Mouse (Mus musculus) embryonic facial prominence, embryonic 15.5 days (tissue): ENCODE measurements around the gene Soat1. TPM values are rescaled to one million over a fixed set of nuclear protein-coding genes. Genes with fewer than 3 reads are reported as not detected.
"Not testable (repeated sequence)": the region's sequence is repeated elsewhere in the genome, so short reads cannot be mapped to it uniquely, and the experiment has no call there.

Experiments used
- ATAC-seq: fragments of 200-750 bp; cut with Nextera tagmentation; 2 replicates; pipeline ENCODE4 v1.8.0; 2017; ENCODE audit warnings: low read depth, moderate TSS enrichment; ENCODE audit not compliant: insufficient number of reproducible peaks, low FRiP score, low TSS enrichment
- H3K27ac ChIP-seq: fragments of 300-500 bp; sonication (generic); replicated peaks from 2 replicates; pipeline ENCODE4 v1.5.1; 2015; ENCODE audit warnings: mild to moderate bottlenecking, inconsistent platforms
- H3K27me3 ChIP-seq: fragments of 300-500 bp; sonication (generic); 2 replicates; pipeline ENCODE4 v1.6.1; 2015; ENCODE audit warnings: inconsistent platforms
- H3K36me3 ChIP-seq: fragments of 300-500 bp; sonication (generic); 2 replicates; pipeline ENCODE4 v1.6.1; 2015; ENCODE audit warnings: mild to moderate bottlenecking, inconsistent platforms
- H3K4me1 ChIP-seq: fragments of 300-500 bp; sonication (generic); 2 replicates; pipeline ENCODE4 v1.6.1; 2015; ENCODE audit warnings: inconsistent platforms
- H3K4me2 ChIP-seq: fragments of 300-500 bp; sonication (generic); replicated peaks from 2 replicates; pipeline ENCODE4 v1.6.1; 2015; ENCODE audit warnings: mild to moderate bottlenecking, inconsistent platforms
- H3K4me3 ChIP-seq: fragments of 300-500 bp; sonication (generic); replicated peaks from 2 replicates; pipeline ENCODE4 v1.5.1; 2015; ENCODE audit warnings: mild to moderate bottlenecking, inconsistent platforms
- H3K9ac ChIP-seq: fragments of 300-500 bp; sonication (generic); 2 replicates; pipeline ENCODE4 v1.6.1; 2015; ENCODE audit warnings: inconsistent platforms
- H3K9me3 ChIP-seq: fragments of 300-500 bp; sonication (generic); replicated peaks from 2 replicates; pipeline ENCODE4 v1.6.1; 2016; ENCODE audit warnings: inconsistent platforms
- WGBS: fragments of 180-500 bp; shearing (Covaris S2); methylation state at CpG from one replicate; pipeline ENCODE4 v1.1.7; 2015; 5-methylcytosine and 5-hydroxymethylcytosine counted together
- polyA plus RNA-seq: library from polyadenylated mRNA; unstranded; fragments of >200 nt; fragmentation: Nextera tagmentation; extraction: Ambion mirVana; gene quantifications from 2 replicates; pipeline ENCODE4 v1.2.1, GENCODE M21; 2015

Soat1 gene
- polyA plus RNA-seq, 1 experiment from 2014 or later: 23.1 TPM

- Histone ChIP-seq H3K27me3 (no peaks in the 10 kb centered on the region), H3K9me3 (no peaks in the 10 kb centered on the region), H3K36me3 (no peaks in the 10 kb centered on the region), H3K4me3 (no peak overlapping the region), H3K9ac (no peak overlapping the region), H3K4me2 (no peak overlapping the region), H3K4me1 (no peaks in the 10 kb centered on the region; the same call in 1 of the 2 replicates), H3K27ac (no peak overlapping the region)
- 70% methylated on average over 6 of the region's 6 CpGs for WGBS
- no peak for ATAC-seq
Observed at GRCm38 (mm10) chr1:156422856-156423255, 51.3 kb downstream of the Soat1 start.

- H3K9me3 ChIP-seq: no peaks in the 10 kb centered on the region
- under 1% methylated on average over 44 of the region's 44 CpGs for WGBS
- H3K4me2 ChIP-seq: peak within 1 kb of the TSS; percentile 61
- no peaks in the 10 kb centered on the region; the same call in 1 of the 2 replicates for H3K4me1 ChIP-seq
- ATAC-seq: peak; percentile 94
- H3K36me3 ChIP-seq: no peaks in the 10 kb centered on the region
- H3K4me3 ChIP-seq: peak within 1 kb of the TSS; percentile 65
- no peaks in the 10 kb centered on the region for H3K27me3 ChIP-seq
- peak within 1 kb of the TSS; percentile 39; the same call in 1 of the 2 replicates for H3K9ac ChIP-seq
- peak within 1 kb of the TSS; percentile 77 for H3K27ac ChIP-seq
Observed at GRCm38 (mm10) chr1:156420671-156421297, 53.3 kb downstream of the Soat1 start, which contains the start of gene Axdnd1. TSS of gene Axdnd1 (minus strand) at chr1:156421159.

- no peak for ATAC-seq
- 56% methylated on average over 4 of the region's 4 CpGs for WGBS
- no peak overlapping the region for H3K27ac ChIP-seq
- no peaks in the 10 kb centered on the region for H3K36me3 ChIP-seq
- H3K4me2 ChIP-seq: no peak overlapping the region
- no peak overlapping the region for H3K4me3 ChIP-seq
- no peaks in the 10 kb centered on the region for H3K27me3 ChIP-seq
- no peaks in the 10 kb centered on the region for H3K9me3 ChIP-seq
- no peaks in the 10 kb centered on the region; the same call in 1 of the 2 replicates for H3K4me1 ChIP-seq
- no peak overlapping the region for H3K9ac ChIP-seq
Observed at GRCm38 (mm10) chr1:156418170-156418569, 56.0 kb downstream of the Soat1 start.

- Histone ChIP-seq H3K36me3 (no peaks in the 10 kb centered on the region), H3K4me2 (no peak overlapping the region), H3K27ac (no peak overlapping the region), H3K27me3 (no peaks in the 10 kb centered on the region), H3K9me3 (no peaks in the 10 kb centered on the region), H3K9ac (no peak overlapping the region), H3K4me1 (no peaks in the 10 kb centered on the region), H3K4me3 (no peak overlapping the region)
- WGBS: 69% methylated on average over 4 of the region's 4 CpGs
- no peak for ATAC-seq
Observed at GRCm38 (mm10) chr1:156408521-156408920, 65.6 kb downstream of the Soat1 start.

GRCm38 (mm10) chr1:156408004-156408403 is 66.1 kb downstream of the Soat1 start:
- H3K27ac ChIP-seq: no peak overlapping the region
- 48% methylated on average over 3 of the region's 3 CpGs for WGBS
- no peaks in the 10 kb centered on the region for H3K9me3 ChIP-seq
- H3K36me3 ChIP-seq: no peaks in the 10 kb centered on the region
- no peaks in the 10 kb centered on the region for H3K4me1 ChIP-seq
- no peak overlapping the region for H3K9ac ChIP-seq
- ATAC-seq: no peak
- no peak overlapping the region for H3K4me2 ChIP-seq
- no peak overlapping the region for H3K4me3 ChIP-seq
- no peaks in the 10 kb centered on the region for H3K27me3 ChIP-seq

GRCm38 (mm10) chr1:156403251-156403650 is 70.9 kb downstream of the Soat1 start:
- 44% methylated on average over 10 of the region's 10 CpGs for WGBS
- H3K4me3 ChIP-seq: no peak overlapping the region
- H3K27me3 ChIP-seq: no peaks in the 10 kb centered on the region
- ATAC-seq: no peak
- H3K4me2 ChIP-seq: no peak overlapping the region
- no peaks in the 10 kb centered on the region for H3K4me1 ChIP-seq
- no peaks in the 10 kb centered on the region for H3K36me3 ChIP-seq
- H3K9me3 ChIP-seq: no peaks in the 10 kb centered on the region
- no peak overlapping the region for H3K27ac ChIP-seq
- H3K9ac ChIP-seq: no peak overlapping the region

- WGBS: 24% methylated on average over 2 of the region's 2 CpGs
- Histone ChIP-seq H3K4me1 (no peaks in the 10 kb centered on the region), H3K4me2 (no peak overlapping the region), H3K9me3 (no peaks in the 10 kb centered on the region), H3K36me3 (no peaks in the 10 kb centered on the region), H3K4me3 (no peak overlapping the region), H3K9ac (no peak overlapping the region), H3K27me3 (no peaks in the 10 kb centered on the region), H3K27ac (no peak overlapping the region)
- ATAC-seq: no peak
Observed at GRCm38 (mm10) chr1:156402491-156402890, 71.6 kb downstream of the Soat1 start.

GRCm38 (mm10) chr1:156400159-156400558 is 74.0 kb downstream of the Soat1 start:
- not testable (repeated sequence) for H3K9me3 ChIP-seq, ATAC-seq, H3K27me3 ChIP-seq, H3K27ac ChIP-seq, H3K4me1 ChIP-seq, H3K9ac ChIP-seq, H3K4me2 ChIP-seq, H3K4me3 ChIP-seq, H3K36me3 ChIP-seq
- WGBS: 85% methylated on average over 3 of the region's 3 CpGs

GRCm38 (mm10) chr1:156393148-156393547 is 81.0 kb downstream of the Soat1 start:
- H3K4me3 ChIP-seq: no peak overlapping the region
- whole genome bisulfite sequencing: 79% methylated on average over 4 of the region's 4 CpGs
- H3K27me3 ChIP-seq: no peaks in the 10 kb centered on the region
- H3K27ac ChIP-seq: no peak overlapping the region
- H3K36me3 ChIP-seq: no peaks in the 10 kb centered on the region
- no peak overlapping the region for H3K4me2 ChIP-seq
- no peaks in the 10 kb centered on the region for H3K9me3 ChIP-seq
- no peaks in the 10 kb centered on the region for H3K4me1 ChIP-seq
- ATAC-seq: no peak
- no peak overlapping the region for H3K9ac ChIP-seq

- 69% methylated on average over 3 of the region's 3 CpGs for WGBS
- no peaks in the 10 kb centered on the region for H3K9me3 ChIP-seq
- H3K36me3 ChIP-seq: no peaks in the 10 kb centered on the region
- no peak overlapping the region for H3K4me2 ChIP-seq
- no peaks in the 10 kb centered on the region for H3K4me1 ChIP-seq
- no peak for ATAC-seq
- no peak overlapping the region for H3K9ac ChIP-seq
- H3K27ac ChIP-seq: no peak overlapping the region
- no peak overlapping the region for H3K4me3 ChIP-seq
- no peaks in the 10 kb centered on the region for H3K27me3 ChIP-seq
Observed at GRCm38 (mm10) chr1:156386880-156387279, 87.3 kb downstream of the Soat1 start.

GRCm38 (mm10) chr1:156386232-156386631 is 87.9 kb downstream of the Soat1 start:
- H3K4me1 ChIP-seq: no peaks in the 10 kb centered on the region
- no peak overlapping the region for H3K27ac ChIP-seq
- no peak for ATAC-seq
- H3K4me2 ChIP-seq: no peak overlapping the region
- H3K9me3 ChIP-seq: no peaks in the 10 kb centered on the region
- 89% methylated on average over 4 of the region's 4 CpGs for WGBS
- H3K36me3 ChIP-seq: no peaks in the 10 kb centered on the region
- H3K27me3 ChIP-seq: no peaks in the 10 kb centered on the region
- no peak overlapping the region for H3K4me3 ChIP-seq
- H3K9ac ChIP-seq: no peak overlapping the region

- ATAC-seq: no peak
- Histone ChIP-seq H3K36me3 (no peaks in the 10 kb centered on the region), H3K9ac (no peak overlapping the region)
Observed at GRCm38 (mm10) chr1:156381217-156381616, 92.9 kb downstream of the Soat1 start.

More at GRCm38 (mm10) chr1:156381217-156381616, 92.9 kb downstream of the Soat1 start:
- Histone ChIP-seq H3K27me3 (no peaks in the 10 kb centered on the region), H3K9me3 (no peaks in the 10 kb centered on the region), H3K4me3 (no peak overlapping the region), H3K27ac (no peak overlapping the region), H3K4me2 (no peak overlapping the region), H3K4me1 (no peaks in the 10 kb centered on the region)
- 79% methylated on average over 3 of the region's 3 CpGs for WGBS
